Mouse (Mus musculus) liver, embryonic 12.5 days (tissue): ENCODE data around the gene Exoc2. TPM values are rescaled to one million over a fixed set of nuclear protein-coding genes. Genes with fewer than 3 reads are reported as not detected.

Experiments
- ATAC-seq: fragments of 200-750 bp; cut with Nextera tagmentation; 2 replicates; pipeline ENCODE4 v1.8.0; 2017; ENCODE audit warnings: moderate number of reproducible peaks, mild to moderate bottlenecking, moderate library complexity
- H3K27ac ChIP-seq: fragments of 300-500 bp; sonication (generic); 2 replicates; pipeline ENCODE4 v1.5.1; 2016; ENCODE audit warnings: mild to moderate bottlenecking
- H3K27me3 ChIP-seq: fragments of 300-500 bp; sonication (generic); replicated peaks from 2 replicates; pipeline ENCODE4 v1.6.1; 2016; ENCODE audit warnings: mild to moderate bottlenecking, moderate library complexity
- H3K36me3 ChIP-seq: fragments of 300-500 bp; sonication (generic); 2 replicates; pipeline ENCODE4 v1.6.1; 2016; ENCODE audit warnings: mild to moderate bottlenecking, moderate library complexity
- H3K4me1 ChIP-seq: fragments of 300-500 bp; sonication (generic); 2 replicates; pipeline ENCODE4 v1.6.1; 2016
- H3K4me2 ChIP-seq: fragments of 300-500 bp; sonication (generic); 2 replicates; pipeline ENCODE4 v1.6.1; 2016; ENCODE audit warnings: mild to moderate bottlenecking, moderate library complexity
- H3K4me3 ChIP-seq: fragments of 300-500 bp; sonication (generic); 2 replicates; pipeline ENCODE4 v1.5.1; 2016; ENCODE audit warnings: mild to moderate bottlenecking, moderate library complexity
- H3K9ac ChIP-seq: fragments of 300-500 bp; sonication (generic); 2 replicates; pipeline ENCODE4 v1.6.1; 2016; ENCODE audit warnings: mild to moderate bottlenecking, moderate library complexity
- H3K9me3 ChIP-seq: fragments of 300-500 bp; sonication (generic); replicated peaks from 2 replicates; pipeline ENCODE4 v1.6.1; 2016; ENCODE audit warnings: mild to moderate bottlenecking, moderate library complexity
- WGBS: fragments of 180-500 bp; shearing (Covaris S2); methylation state at CpG from one replicate; pipeline ENCODE4 v1.1.7; 2016; ENCODE audit not compliant: insufficient replicate concordance; 5-methylcytosine and 5-hydroxymethylcytosine counted together
- polyA plus RNA-seq: library from polyadenylated mRNA; unstranded; fragments of >200 nt; fragmentation: Nextera tagmentation; extraction: Ambion mirVana; gene quantifications from 2 replicates; pipeline ENCODE4 v1.2.1, GENCODE M21; 2016

The Exoc2 gene
- polyA plus RNA-seq, 1 experiment from 2014 or later = 20.7 TPM

DNA sequence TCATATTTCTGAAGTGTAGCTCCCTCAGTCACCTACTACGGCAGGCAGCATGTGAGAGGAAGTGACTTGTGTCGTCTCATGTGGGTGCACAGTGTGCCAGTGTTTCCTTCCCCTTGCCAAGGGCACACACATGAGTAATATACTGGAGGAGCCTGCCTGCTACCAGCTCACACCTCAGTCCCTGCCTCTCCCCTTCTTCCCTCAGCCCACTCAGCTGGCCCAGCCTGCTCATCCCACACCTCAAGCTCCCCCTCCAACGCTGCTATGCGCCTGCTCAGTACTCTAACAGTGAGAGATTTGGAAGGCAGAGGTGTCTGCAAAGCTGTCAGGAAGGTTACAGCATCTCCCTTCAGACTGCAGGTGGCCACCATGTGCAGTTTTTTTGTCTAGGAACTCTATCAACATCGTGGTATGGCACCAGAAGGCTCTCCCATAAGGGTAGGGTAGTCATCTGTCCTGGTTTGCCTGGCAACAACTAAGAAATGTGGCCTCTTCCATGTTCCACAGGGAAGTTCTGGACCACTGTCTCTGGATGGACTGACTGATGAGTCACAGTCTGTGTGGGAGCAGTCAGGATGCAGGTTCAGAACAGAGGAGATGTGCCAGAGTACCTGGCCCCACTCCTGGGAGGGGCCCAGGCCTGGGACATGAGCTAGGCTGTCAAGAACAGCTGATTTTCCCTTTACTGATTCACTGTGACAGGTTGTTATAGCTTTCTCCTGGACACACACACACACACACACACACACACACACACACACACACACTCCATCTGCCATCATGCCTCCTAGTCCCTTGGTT is 187.5 kb downstream of the Exoc2 start:
- H3K36me3 ChIP-seq = no peaks in the 10 kb centered on the region
- WGBS = 52% methylated on average over 5 of the region's 5 CpGs
- H3K4me1 ChIP-seq = no peaks in the 10 kb centered on the region
- no peak overlapping the region for H3K27ac ChIP-seq
- no peak overlapping the region for H3K4me3 ChIP-seq
- ATAC-seq = no peak
- H3K9me3 ChIP-seq = no peaks in the 10 kb centered on the region
- no peaks in the 10 kb centered on the region for H3K27me3 ChIP-seq
- no peak overlapping the region for H3K4me2 ChIP-seq
- no peak overlapping the region for H3K9ac ChIP-seq

DNA sequence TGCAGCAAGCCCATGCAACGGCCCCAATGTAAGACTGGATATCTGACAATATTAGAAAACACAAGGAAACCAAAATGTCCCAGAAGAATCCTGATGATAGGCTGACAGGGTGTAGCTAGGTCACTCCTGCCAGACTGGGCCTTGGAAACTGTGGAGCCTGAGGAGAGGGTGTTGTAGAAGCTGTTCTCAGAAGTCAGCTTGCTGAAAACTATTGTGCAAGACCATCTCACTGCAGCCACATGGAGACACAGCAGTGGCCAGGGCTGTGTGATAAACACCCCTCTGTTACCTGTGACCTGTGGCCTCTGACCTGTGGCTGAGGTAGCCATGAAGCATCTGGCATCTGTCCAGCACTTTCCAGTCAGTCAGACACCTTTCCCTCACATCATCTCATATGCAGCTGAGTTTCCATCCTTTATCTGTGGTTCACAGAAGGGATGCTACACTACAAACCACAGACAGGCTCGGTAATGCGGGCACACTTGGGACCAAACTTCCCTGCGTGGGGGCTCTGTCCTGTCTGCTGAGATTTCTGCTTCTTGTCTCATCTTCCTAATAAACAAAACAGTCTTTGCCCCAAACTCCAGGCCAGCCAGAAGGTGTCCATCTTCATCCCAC is 188.4 kb downstream of the Exoc2 start:
- H3K4me1 ChIP-seq = no peaks in the 10 kb centered on the region
- WGBS = 38% methylated on average over 4 of the region's 4 CpGs

DNA sequence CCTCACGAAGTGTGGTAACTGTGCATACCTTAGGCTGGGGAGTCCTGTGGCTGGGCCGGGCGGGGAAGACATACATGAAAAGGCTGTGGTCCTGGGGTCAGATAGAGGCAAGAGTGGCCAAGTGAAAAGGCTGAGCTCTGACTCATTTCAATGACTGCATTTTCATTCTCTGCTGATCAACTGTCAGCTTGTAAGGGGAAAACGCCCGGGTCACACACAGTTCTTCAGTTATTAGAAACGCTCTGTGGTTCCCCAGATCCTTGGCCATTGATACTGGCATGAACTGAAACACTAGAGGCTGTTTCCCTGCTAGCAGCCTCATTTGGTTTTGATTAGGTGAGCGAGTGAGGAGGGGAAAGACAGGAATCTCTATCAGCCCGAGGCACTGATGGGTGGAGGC is 191.5 kb downstream of the Exoc2 start:
- H3K4me2 ChIP-seq = no peak overlapping the region
- no peaks in the 10 kb centered on the region for H3K27me3 ChIP-seq
- H3K27ac ChIP-seq = no peak overlapping the region
- H3K36me3 ChIP-seq = no peaks in the 10 kb centered on the region
- WGBS = 46% methylated on average over 8 of the region's 8 CpGs
- H3K9me3 ChIP-seq = no peaks in the 10 kb centered on the region
- no peak for ATAC-seq
- no peak overlapping the region for H3K9ac ChIP-seq
- no peaks in the 10 kb centered on the region for H3K4me1 ChIP-seq
- no peak overlapping the region for H3K4me3 ChIP-seq

More for the DNA sequence above, 188.4 kb downstream of the Exoc2 start:
- Histone ChIP-seq H3K36me3 (no peaks in the 10 kb centered on the region), H3K9me3 (no peaks in the 10 kb centered on the region), H3K27ac (no peak overlapping the region), H3K9ac (no peak overlapping the region), H3K4me2 (no peak overlapping the region), H3K4me3 (no peak overlapping the region), H3K27me3 (no peaks in the 10 kb centered on the region)
- no peak; the same call in 1 of the 2 replicates for ATAC-seq

DNA sequence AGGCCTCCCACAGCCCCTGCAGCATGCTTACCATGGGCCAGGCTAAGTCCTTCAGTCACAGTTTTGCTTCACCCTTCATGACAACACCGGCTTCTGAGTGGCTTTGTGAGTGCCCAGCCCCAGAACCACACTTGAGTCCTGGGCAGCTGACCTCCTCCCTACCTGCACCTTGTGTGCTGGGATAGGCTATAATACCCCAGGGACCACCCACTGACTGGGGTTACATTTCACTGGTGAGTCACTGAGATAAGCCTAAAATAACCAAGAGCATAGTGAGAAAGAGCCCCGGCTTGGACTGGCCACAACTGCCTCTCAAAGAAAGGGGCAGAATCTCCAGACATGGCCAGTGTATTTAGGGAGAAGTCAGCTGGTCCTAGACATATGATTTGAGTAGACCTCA is 192.0 kb downstream of the Exoc2 start:
- Histone ChIP-seq H3K9me3 (no peaks in the 10 kb centered on the region), H3K4me1 (no peaks in the 10 kb centered on the region), H3K9ac (no peak overlapping the region), H3K27me3 (no peaks in the 10 kb centered on the region), H3K27ac (no peak overlapping the region), H3K4me3 (no peak overlapping the region), H3K36me3 (no peaks in the 10 kb centered on the region), H3K4me2 (no peak overlapping the region)
- ATAC-seq = no peak
- 40% methylated on average over 2 of the region's 2 CpGs for WGBS

DNA sequence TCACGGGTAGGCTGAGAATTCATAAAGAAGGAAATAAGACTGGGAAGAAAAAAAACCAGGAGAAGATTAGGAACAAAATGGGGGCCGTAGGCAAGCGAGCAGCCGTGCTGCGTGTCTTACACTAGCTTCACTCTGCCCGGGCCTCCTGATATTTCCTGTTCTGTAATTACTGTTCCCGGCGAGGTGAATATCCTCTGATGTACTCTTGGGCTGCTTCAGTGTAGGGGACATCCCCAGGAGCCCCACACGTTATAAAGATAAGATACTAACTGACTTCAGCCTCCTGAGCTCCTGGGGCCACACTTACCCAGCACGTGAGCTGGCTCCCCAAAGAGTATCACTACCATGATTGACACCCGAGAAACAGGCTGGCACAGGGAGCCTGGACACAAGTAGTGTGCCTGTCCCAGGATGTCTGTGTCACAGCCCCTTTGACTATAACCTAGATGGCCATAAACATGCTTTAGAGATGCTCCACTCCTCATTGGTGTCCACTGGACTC is 196.2 kb downstream of the Exoc2 start:
- H3K27ac ChIP-seq = no peak overlapping the region
- whole genome bisulfite sequencing = 44% methylated on average over 11 of the region's 11 CpGs
- no peaks in the 10 kb centered on the region for H3K36me3 ChIP-seq
- H3K4me2 ChIP-seq = no peak overlapping the region
- H3K4me3 ChIP-seq = no peak overlapping the region
- no peaks in the 10 kb centered on the region for H3K9me3 ChIP-seq
- H3K27me3 ChIP-seq = no peaks in the 10 kb centered on the region
- no peaks in the 10 kb centered on the region for H3K4me1 ChIP-seq
- no peak overlapping the region for H3K9ac ChIP-seq
- no peak for ATAC-seq

DNA sequence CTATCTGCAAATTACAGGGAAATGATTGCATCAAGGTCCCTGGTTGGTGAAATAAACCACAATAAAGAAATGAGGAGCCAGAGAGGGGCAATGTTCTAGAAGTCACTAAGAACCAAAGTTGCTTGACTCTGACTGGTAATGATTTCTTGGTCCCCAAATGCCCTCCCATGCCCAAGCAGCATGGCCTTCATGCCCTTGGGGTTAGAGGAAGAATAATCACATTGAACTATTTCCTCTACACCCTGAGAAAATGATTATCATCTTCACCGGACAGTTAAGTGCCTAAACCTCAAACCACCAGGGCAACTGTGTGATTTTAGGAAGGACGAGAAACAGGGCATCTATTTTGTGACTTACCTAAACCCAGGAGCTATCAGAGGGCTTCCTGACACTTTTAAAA is 197.9 kb downstream of the Exoc2 start:
- no peaks in the 10 kb centered on the region for H3K4me1 ChIP-seq
- H3K9me3 ChIP-seq = no peaks in the 10 kb centered on the region
- H3K4me3 ChIP-seq = no peak overlapping the region
- H3K36me3 ChIP-seq = no peaks in the 10 kb centered on the region
- WGBS = 21% methylated on average over 2 of the region's 2 CpGs
- no peak overlapping the region for H3K9ac ChIP-seq
- ATAC-seq = no peak
- H3K4me2 ChIP-seq = no peak overlapping the region
- H3K27ac ChIP-seq = no peak overlapping the region
- H3K27me3 ChIP-seq = no peaks in the 10 kb centered on the region

DNA sequence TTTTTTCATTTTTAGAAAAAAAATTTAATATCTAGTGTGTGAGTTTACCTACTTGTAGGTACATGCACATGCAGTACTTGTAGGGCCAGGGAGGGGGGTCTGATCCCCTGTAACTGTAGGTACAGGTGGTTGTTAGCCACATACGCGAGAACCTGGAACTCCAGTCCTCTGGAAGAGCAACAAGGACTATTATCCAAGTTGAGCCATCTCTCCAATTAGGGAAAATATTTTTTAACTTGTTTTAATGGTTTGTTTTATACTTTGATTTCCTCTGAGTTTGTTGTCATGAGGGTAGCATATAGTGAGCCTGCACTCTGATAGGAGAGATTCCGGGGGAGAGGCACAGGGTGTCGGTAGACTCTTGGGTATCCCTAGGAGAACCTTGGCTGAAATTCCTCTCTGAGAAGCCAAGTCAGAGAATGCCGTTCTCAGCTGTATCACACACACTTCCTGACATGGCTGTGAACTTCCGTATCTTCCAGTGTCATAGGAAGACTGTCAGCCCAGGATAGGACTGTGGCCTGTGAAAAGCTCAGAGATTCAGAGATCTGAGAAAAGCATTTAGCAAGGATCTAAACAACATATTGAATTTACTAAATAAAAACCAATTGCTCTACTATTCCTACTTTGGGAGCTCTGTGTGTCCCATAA is 206.3 kb downstream of the Exoc2 start:
- Histone ChIP-seq H3K27ac (no peak overlapping the region), H3K9ac (no peak overlapping the region), H3K4me2 (no peak overlapping the region), H3K27me3 (no peaks in the 10 kb centered on the region), H3K36me3 (no peaks in the 10 kb centered on the region), H3K4me3 (no peak overlapping the region), H3K4me1 (no peaks in the 10 kb centered on the region), H3K9me3 (no peaks in the 10 kb centered on the region)
- WGBS = 50% methylated on average over 6 of the region's 6 CpGs
- ATAC-seq = no peak

DNA sequence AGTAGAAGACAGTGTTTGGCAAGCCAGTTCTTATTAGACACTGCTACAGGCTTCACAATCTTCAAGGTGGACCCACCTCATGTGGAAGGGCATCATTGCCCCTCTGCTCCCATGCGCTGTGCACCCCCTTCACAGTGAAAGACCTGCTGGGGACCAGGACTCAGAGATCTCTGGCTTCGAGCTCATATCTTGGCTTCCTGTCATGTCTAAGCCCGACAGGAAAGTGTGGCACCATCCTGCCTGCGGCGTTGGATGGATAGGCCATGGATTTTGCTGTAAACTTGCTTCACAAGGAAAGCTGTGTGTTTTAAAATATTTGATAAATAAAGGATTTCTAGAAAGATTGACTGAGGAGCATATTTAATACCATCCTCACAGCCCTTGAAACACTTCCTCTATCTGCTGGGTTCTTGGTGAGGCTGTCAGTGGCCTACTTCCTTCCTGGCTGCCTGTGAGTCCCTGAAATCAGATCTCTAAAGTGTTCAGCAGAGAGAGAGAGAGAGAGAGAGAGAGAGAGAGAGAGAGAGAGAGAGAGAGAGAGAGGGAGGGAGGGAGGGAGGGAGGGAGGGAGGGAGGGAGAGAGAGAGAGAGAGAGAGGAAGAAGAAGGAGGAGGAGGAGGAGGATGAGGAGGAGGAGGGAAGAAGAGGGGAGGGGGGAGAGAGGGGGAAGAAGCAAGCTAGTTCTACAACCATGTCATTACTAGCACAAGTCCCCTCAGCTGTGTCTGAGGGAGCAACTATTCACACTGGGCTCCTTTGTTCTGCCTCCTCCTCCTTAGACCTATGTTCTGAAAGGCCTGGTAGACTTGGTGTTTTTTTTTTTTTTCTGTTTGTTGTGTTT is 207.0 kb downstream of the Exoc2 start:
- 53% methylated on average over 5 of the region's 5 CpGs for WGBS
- ATAC-seq = no peak
- no peaks in the 10 kb centered on the region for H3K36me3 ChIP-seq
- H3K27ac ChIP-seq = no peak overlapping the region
- H3K4me3 ChIP-seq = no peak overlapping the region
- no peak overlapping the region for H3K4me2 ChIP-seq
- H3K4me1 ChIP-seq = no peaks in the 10 kb centered on the region
- no peaks in the 10 kb centered on the region for H3K27me3 ChIP-seq
- no peak overlapping the region for H3K9ac ChIP-seq
- H3K9me3 ChIP-seq = no peaks in the 10 kb centered on the region

DNA sequence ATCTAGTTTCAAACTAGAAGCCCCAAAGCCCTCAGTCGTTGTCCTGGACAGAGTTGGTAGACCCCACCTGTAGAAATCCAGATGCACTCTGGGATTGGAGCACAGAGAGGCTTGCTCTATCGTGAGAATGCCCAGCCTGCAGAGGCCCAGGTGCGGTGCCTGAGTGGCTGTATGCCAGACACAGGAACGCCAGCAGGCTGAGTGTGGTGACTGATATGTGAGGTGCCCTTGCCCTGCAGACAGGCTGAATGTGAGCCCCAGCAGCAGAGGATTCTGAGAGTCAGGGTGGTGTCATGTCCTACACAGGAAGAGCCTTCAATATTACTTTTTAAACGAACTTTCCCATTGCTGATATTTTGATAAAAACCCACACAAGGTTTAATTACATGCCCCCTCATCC is 208.0 kb downstream of the Exoc2 start:
- H3K27ac ChIP-seq = no peak overlapping the region
- 60% methylated on average over 5 of the region's 5 CpGs for WGBS
- no peak overlapping the region for H3K4me3 ChIP-seq
- no peaks in the 10 kb centered on the region for H3K27me3 ChIP-seq
- ATAC-seq = no peak
- no peaks in the 10 kb centered on the region for H3K4me1 ChIP-seq
- no peaks in the 10 kb centered on the region for H3K36me3 ChIP-seq
- H3K4me2 ChIP-seq = no peak overlapping the region
- no peak overlapping the region for H3K9ac ChIP-seq
- no peaks in the 10 kb centered on the region for H3K9me3 ChIP-seq

DNA sequence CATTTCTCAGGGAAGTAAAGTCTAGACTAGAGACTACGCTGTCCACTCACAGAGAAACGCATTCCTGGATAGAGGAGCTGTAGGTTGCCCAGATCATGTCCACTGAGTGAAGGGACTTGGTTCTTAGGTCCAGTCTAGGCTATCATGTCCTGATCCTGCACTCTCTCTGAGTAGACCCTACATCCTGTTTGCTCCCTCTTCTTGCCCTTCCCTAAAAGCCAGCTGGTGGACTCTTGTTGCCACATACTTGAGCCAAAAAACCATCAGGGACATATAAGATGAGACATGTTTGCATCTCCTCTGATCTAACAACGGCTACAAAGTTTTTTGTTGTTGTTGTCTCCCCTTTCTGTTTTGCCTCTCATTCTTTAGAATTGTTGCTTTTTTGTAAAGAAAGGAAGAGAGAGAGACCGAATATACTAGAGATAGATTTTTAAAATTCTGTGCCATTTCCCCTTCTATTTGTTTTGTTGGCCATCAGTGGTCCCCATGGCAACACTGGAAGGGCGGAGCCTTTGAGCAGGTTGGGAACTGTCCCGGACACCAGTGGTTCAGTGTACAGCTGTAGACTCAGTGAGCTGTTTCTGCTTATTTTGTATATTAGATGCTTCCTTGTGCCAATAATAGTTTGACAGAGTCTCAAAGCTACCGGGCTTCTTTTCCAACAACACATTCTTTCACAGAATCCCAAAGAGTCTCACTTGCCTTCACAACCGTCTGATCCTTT is 209.7 kb downstream of the Exoc2 start:
- WGBS = 63% methylated on average over 8 of the region's 8 CpGs
- no peaks in the 10 kb centered on the region for H3K27me3 ChIP-seq
- H3K4me3 ChIP-seq = no peak overlapping the region
- no peak overlapping the region for H3K27ac ChIP-seq
- H3K36me3 ChIP-seq = no peaks in the 10 kb centered on the region
- no peak overlapping the region for H3K4me2 ChIP-seq
- no peaks in the 10 kb centered on the region for H3K4me1 ChIP-seq
- no peak for ATAC-seq
- no peak overlapping the region for H3K9ac ChIP-seq
- H3K9me3 ChIP-seq = no peaks in the 10 kb centered on the region
